Mouse (Mus musculus) bone marrow macrophage, adult 2 months (primary cell): ENCODE measurements at regions not wholly inside any gene's neighbourhood (a gene's known extent, or its start where the extent isn't known, plus 50 kb on each side); places are given as distances from the start of the nearest gene placed in this dataset.

Experiments used
- H3K27ac ChIP-seq: 2 replicates; pipeline ENCODE4 v1.5.1; 2012; ENCODE audit warnings: low read depth, low read length; ENCODE audit not compliant: insufficient read depth
- H3K4me1 ChIP-seq: 2 replicates; pipeline ENCODE4 v1.6.1; 2012; ENCODE audit warnings: low read length; ENCODE audit not compliant: control insufficient read depth, insufficient read depth
- H3K4me3 ChIP-seq: 2 replicates; pipeline ENCODE4 v1.5.1; 2012; ENCODE audit warnings: mild to moderate bottlenecking, low read length, moderate library complexity; ENCODE audit not compliant: insufficient read depth
- CTCF ChIP-seq: IDR thresholded peaks from 2 replicates; pipeline ENCODE4 v1.5.1; 2012; ENCODE audit warnings: low read depth, mild to moderate bottlenecking, low read length, moderate library complexity
- POLR2A ChIP-seq: IDR thresholded peaks from 2 replicates; pipeline ENCODE4 v1.6.1; 2012; ENCODE audit warnings: mild to moderate bottlenecking, low read depth, low read length, borderline replicate concordance

GRCm38 (mm10) chr15:86609692-86610091, 395.4 kb downstream of the Tbc1d22a start:
- no peaks in the 10 kb centered on the region for H3K4me1 ChIP-seq
- no peak overlapping the region for H3K4me3 ChIP-seq
- no peak overlapping the region for H3K27ac ChIP-seq
- no peak for TF ChIP-seq POLR2A
- TF ChIP-seq CTCF, result no peak

GRCm38 (mm10) chr15:86631376-86631775, 417.1 kb downstream of the Tbc1d22a start:
- no peak overlapping the region for H3K4me3 ChIP-seq
- no peaks in the 10 kb centered on the region for H3K4me1 ChIP-seq
- TF ChIP-seq POLR2A (no peak), CTCF (no peak)
- no peak overlapping the region for H3K27ac ChIP-seq

GRCm38 (mm10) chr15:86645244-86645643, 431.0 kb downstream of the Tbc1d22a start:
- no peak overlapping the region for H3K27ac ChIP-seq
- TF ChIP-seq CTCF (no peak), POLR2A (no peak)
- no peak overlapping the region for H3K4me3 ChIP-seq
- no peaks in the 10 kb centered on the region for H3K4me1 ChIP-seq

GRCm38 (mm10) chr15:86648131-86648530, 433.9 kb downstream of the Tbc1d22a start:
- TF ChIP-seq CTCF, result no peak
- no peak for TF ChIP-seq POLR2A
- H3K27ac ChIP-seq, result no peak overlapping the region
- no peaks in the 10 kb centered on the region for H3K4me1 ChIP-seq
- no peak overlapping the region for H3K4me3 ChIP-seq

- Histone ChIP-seq H3K4me1 (no peaks in the 10 kb centered on the region), H3K27ac (no peak overlapping the region), H3K4me3 (no peak overlapping the region)
- TF ChIP-seq POLR2A (no peak), CTCF (no peak)
Measured at GRCm38 (mm10) chr15:86673096-86673520, 458.8 kb downstream of the Tbc1d22a start.

GRCm38 (mm10) chr15:86677016-86677415, 462.8 kb downstream of the Tbc1d22a start:
- TF ChIP-seq CTCF (no peak), POLR2A (no peak)
- Histone ChIP-seq H3K27ac (no peak overlapping the region), H3K4me1 (no peaks in the 10 kb centered on the region), H3K4me3 (no peak overlapping the region)

GRCm38 (mm10) chr15:86683081-86683480, 468.8 kb downstream of the Tbc1d22a start:
- Histone ChIP-seq H3K4me3 (no peak overlapping the region), H3K27ac (no peak overlapping the region), H3K4me1 (no peaks in the 10 kb centered on the region)
- TF ChIP-seq CTCF (no peak), POLR2A (no peak)

GRCm38 (mm10) chr15:86689694-86690093, 475.4 kb downstream of the Tbc1d22a start:
- Histone ChIP-seq H3K4me1 (no peaks in the 10 kb centered on the region), H3K27ac (no peak overlapping the region)

GRCm38 (mm10) chr15:86696806-86697205, 482.5 kb downstream of the Tbc1d22a start:
- no peak overlapping the region for H3K27ac ChIP-seq
- no peak overlapping the region for H3K4me3 ChIP-seq
- TF ChIP-seq CTCF (no peak), POLR2A (no peak)
- no peaks in the 10 kb centered on the region for H3K4me1 ChIP-seq

More at GRCm38 (mm10) chr15:86689694-86690093, 475.4 kb downstream of the Tbc1d22a start:
- TF ChIP-seq CTCF (no peak), POLR2A (no peak)
- H3K4me3 ChIP-seq, result no peak overlapping the region

- TF ChIP-seq CTCF, result no peak
- no peak for TF ChIP-seq POLR2A
- no peaks in the 10 kb centered on the region for H3K4me1 ChIP-seq
- no peak overlapping the region for H3K27ac ChIP-seq
- no peak overlapping the region for H3K4me3 ChIP-seq
Measured at GRCm38 (mm10) chr15:86710429-86710828, 496.2 kb downstream of the Tbc1d22a start.

- TF ChIP-seq CTCF (no peak), POLR2A (no peak)
Measured at GRCm38 (mm10) chr15:86718376-86718775, 504.1 kb downstream of the Tbc1d22a start.

GRCm38 (mm10) chr15:86719088-86719487, 504.8 kb downstream of the Tbc1d22a start:
- TF ChIP-seq POLR2A (no peak), CTCF (no peak)
- no peak overlapping the region for H3K4me3 ChIP-seq

More at GRCm38 (mm10) chr15:86718376-86718775, 504.1 kb downstream of the Tbc1d22a start:
- H3K4me1 ChIP-seq, result no peaks in the 10 kb centered on the region
- no peak overlapping the region for H3K4me3 ChIP-seq
- no peak overlapping the region for H3K27ac ChIP-seq

More at GRCm38 (mm10) chr15:86719088-86719487, 504.8 kb downstream of the Tbc1d22a start:
- Histone ChIP-seq H3K27ac (no peak overlapping the region), H3K4me1 (no peaks in the 10 kb centered on the region)
